Mouse (Mus musculus): Measurements from ENCODE around the gene Myl10.
"Not testable (repeated sequence)": the region's sequence is repeated elsewhere in the genome, so short reads cannot be mapped to it uniquely, and the experiment has no call there.

Myl10 gene

GRCm38 (mm10) chr5:136692784-136693183 is at the start of gene Myl10:
Gene Myl10, plus strand, starts transcription at chr5:136693146.
- DNase-seq (ENCODE audit: low read depth in 1 of 2, low spot score in 2 of 2): no peak

GRCm38 (mm10) chr5:136646731-136647328 is 46.1 kb upstream of the Myl10 start:
- no peak for DNase-seq (ENCODE audit: low read depth in 1 of 2, low spot score in 2 of 2)

- DNase-seq (ENCODE audit: low read depth in 1 of 2, low spot score in 2 of 2): no peak
Observed at GRCm38 (mm10) chr5:136649071-136649470, 43.9 kb upstream of the Myl10 start.

GRCm38 (mm10) chr5:136649655-136650054 is 43.3 kb upstream of the Myl10 start:
- no peak for DNase-seq (ENCODE audit: low read depth in 1 of 2, low spot score in 2 of 2)

GRCm38 (mm10) chr5:136654481-136654880 is 38.5 kb upstream of the Myl10 start:
- DNase-seq (ENCODE audit: low read depth in 1 of 2, low spot score in 2 of 2): no peak

GRCm38 (mm10) chr5:136656830-136657395 is 36.0 kb upstream of the Myl10 start:
- DNase-seq (ENCODE audit: low read depth in 1 of 2, low spot score in 2 of 2): no peak

- DNase-seq (ENCODE audit: low read depth in 1 of 2, low spot score in 2 of 2): not testable (repeated sequence)
Observed at GRCm38 (mm10) chr5:136660721-136661120, 32.2 kb upstream of the Myl10 start.

GRCm38 (mm10) chr5:136662281-136662680 is 30.7 kb upstream of the Myl10 start:
- no peak for DNase-seq (ENCODE audit: low read depth in 1 of 2, low spot score in 2 of 2)

GRCm38 (mm10) chr5:136662822-136663221 is 30.1 kb upstream of the Myl10 start:
- DNase-seq (ENCODE audit: low read depth in 1 of 2, low spot score in 2 of 2): no peak

- DNase-seq (ENCODE audit: low read depth in 1 of 2, low spot score in 2 of 2): peak; percentile 53 to 72
Observed at GRCm38 (mm10) chr5:136664497-136664896, 28.4 kb upstream of the Myl10 start.

- DNase-seq (ENCODE audit: low read depth in 1 of 2, low spot score in 2 of 2): no peak
Observed at GRCm38 (mm10) chr5:136676315-136677030, 16.5 kb upstream of the Myl10 start.

- no peak for DNase-seq (ENCODE audit: low read depth in 1 of 2, low spot score in 2 of 2)
Observed at GRCm38 (mm10) chr5:136678840-136679348, 14.1 kb upstream of the Myl10 start.

GRCm38 (mm10) chr5:136686349-136686748 is 6.6 kb upstream of the Myl10 start:
- DNase-seq (ENCODE audit: low read depth in 1 of 2, low spot score in 2 of 2): no peak

GRCm38 (mm10) chr5:136687561-136687960 is 5.4 kb upstream of the Myl10 start:
- DNase-seq (ENCODE audit: low read depth in 1 of 2, low spot score in 2 of 2): no peak

GRCm38 (mm10) chr5:136688841-136689240 is 4.1 kb upstream of the Myl10 start:
- DNase-seq (ENCODE audit: low read depth in 1 of 2, low spot score in 2 of 2): no peak

GRCm38 (mm10) chr5:136691170-136691569 is 1.8 kb upstream of the Myl10 start:
- DNase-seq (ENCODE audit: low read depth in 1 of 2, low spot score in 2 of 2): no peak

- no peak for DNase-seq (ENCODE audit: low read depth in 1 of 2, low spot score in 2 of 2)
Observed at GRCm38 (mm10) chr5:136693418-136693817, 472 bp downstream of the Myl10 start.

GRCm38 (mm10) chr5:136694976-136695375 is 2.0 kb downstream of the Myl10 start:
- no peak for DNase-seq (ENCODE audit: low read depth in 1 of 2, low spot score in 2 of 2)

GRCm38 (mm10) chr5:136696516-136696915 is 3.6 kb downstream of the Myl10 start:
- no peak for DNase-seq (ENCODE audit: low read depth in 1 of 2, low spot score in 2 of 2)

GRCm38 (mm10) chr5:136697618-136698017 is 4.7 kb downstream of the Myl10 start:
- no peak for DNase-seq (ENCODE audit: low read depth in 1 of 2, low spot score in 2 of 2)

- peak in 1 of 2 experiments; percentile 9 for DNase-seq (ENCODE audit: low read depth in 1 of 2, low spot score in 2 of 2)
Observed at GRCm38 (mm10) chr5:136702159-136702725, 9.3 kb downstream of the Myl10 start.

- peak in 1 of 2 experiments; percentile 36 for DNase-seq (ENCODE audit: low read depth in 1 of 2, low spot score in 2 of 2)
Observed at GRCm38 (mm10) chr5:136703751-136704150, 10.8 kb downstream of the Myl10 start.

All from monocyte, adult 2 months (primary cell).